ENCODE assay signal across 22 mouse cellular contexts in genomic region chr2:140847817-140848428, GRCm38 (mm10).
"Had no signal": no experiment of that assay in that cellular context is flagged by ENCODE, and none has a peak within 500 bp of the region (broad histone marks: within the 10 kb centered on the region; RNA-seq: fewer than 3 reads in every experiment).

No protein-coding gene starts in this region.

- H3K36me3 ChIP-seq: lung, embryonic 15.5 days; midbrain, embryonic 15.5 days; neural tube, embryonic 12.5 days; neural tube, embryonic 15.5 days had no signal

- H3K27me3 ChIP-seq: lung, embryonic 15.5 days; midbrain, embryonic 15.5 days; neural tube, embryonic 12.5 days; neural tube, embryonic 15.5 days had no signal

- H3K9me3 ChIP-seq: lung, embryonic 15.5 days; midbrain, embryonic 15.5 days; neural tube, embryonic 12.5 days; neural tube, embryonic 15.5 days had no signal

- H3K4me1 ChIP-seq: lung, embryonic 15.5 days; midbrain, embryonic 15.5 days; neural tube, embryonic 12.5 days; neural tube, embryonic 15.5 days had no signal

- H3K9ac ChIP-seq: liver, embryonic 14.5 days; lung, embryonic 15.5 days; midbrain, embryonic 15.5 days; neural tube, embryonic 12.5 days; neural tube, embryonic 15.5 days had no signal

- H3K4me3 ChIP-seq: layer of hippocampus, adult 2 months; lung, embryonic 15.5 days; midbrain, embryonic 15.5 days; neural tube, embryonic 12.5 days; neural tube, embryonic 15.5 days had no signal

- DNase-seq: kidney, adult 18-20 months; kidney, postnatal 25 days; layer of hippocampus, adult 9-11 months; lung, adult 18-20 months; lung, postnatal 10 days; lung, postnatal 36 days; right cerebral cortex, adult 18-20 months; right cerebral cortex, postnatal 14 days; right cerebral cortex, postnatal 4 days; thymus, adult 2 months; thymus, postnatal 14 days; thymus, postnatal 4 days had no signal

- H3K4me2 ChIP-seq: liver, embryonic 11.5 days; lung, embryonic 15.5 days; midbrain, embryonic 11.5 days; midbrain, embryonic 15.5 days; neural tube, embryonic 12.5 days; neural tube, embryonic 15.5 days had no signal

- ATAC-seq: midbrain, embryonic 15.5 days had no signal

- H3K27ac ChIP-seq: kidney, postnatal 0 days; layer of hippocampus, adult 2 months; liver, embryonic 14.5 days; lung, embryonic 15.5 days; midbrain, embryonic 15.5 days; neural tube, embryonic 12.5 days; neural tube, embryonic 15.5 days; stomach, postnatal 0 days had no signal
